Mouse (Mus musculus): ENCODE data around the gene Iqcc. TPM values are rescaled to one million over a fixed set of nuclear protein-coding genes. Genes with fewer than 3 reads are reported as not detected.

Iqcc gene
- total RNA-seq, 2 experiments from 2014 or later, result 15.0 to 26.0 TPM

DNA sequence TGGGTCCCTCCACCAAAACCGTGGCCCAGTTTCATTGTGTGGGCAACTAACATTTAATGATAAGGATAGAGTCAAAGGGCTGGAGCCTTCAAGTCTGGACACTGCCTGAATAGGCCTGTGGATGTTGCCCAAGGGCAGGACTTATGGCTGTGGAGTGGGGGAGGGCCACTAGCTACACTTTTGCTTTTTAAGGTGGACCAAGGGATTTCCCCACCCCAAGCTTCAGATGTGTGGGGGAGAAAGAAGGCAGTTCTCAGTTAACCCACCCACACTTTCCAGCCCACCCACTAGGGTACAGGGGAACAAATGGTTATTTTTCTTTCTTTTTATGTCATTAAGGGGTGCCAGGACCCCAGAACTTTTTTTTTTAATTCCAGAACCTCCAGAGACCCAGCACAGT is 34.5 kb downstream of the Iqcc start:
- ATAC-seq (replicated peaks; ENCODE audit: poor library complexity, severe bottlenecking), result 0 out of 2 replicates have a peak, but pooled peaks have one; percentile 10

GRCm38 (mm10) chr4:129582251-129582650 is 36.6 kb downstream of the Iqcc start:
- ATAC-seq (replicated peaks; ENCODE audit: poor library complexity, severe bottlenecking), result no peak

GRCm38 (mm10) chr4:129580347-129580746 is 38.6 kb downstream of the Iqcc start:
- no peak for ATAC-seq (replicated peaks; ENCODE audit: poor library complexity, severe bottlenecking)

DNA sequence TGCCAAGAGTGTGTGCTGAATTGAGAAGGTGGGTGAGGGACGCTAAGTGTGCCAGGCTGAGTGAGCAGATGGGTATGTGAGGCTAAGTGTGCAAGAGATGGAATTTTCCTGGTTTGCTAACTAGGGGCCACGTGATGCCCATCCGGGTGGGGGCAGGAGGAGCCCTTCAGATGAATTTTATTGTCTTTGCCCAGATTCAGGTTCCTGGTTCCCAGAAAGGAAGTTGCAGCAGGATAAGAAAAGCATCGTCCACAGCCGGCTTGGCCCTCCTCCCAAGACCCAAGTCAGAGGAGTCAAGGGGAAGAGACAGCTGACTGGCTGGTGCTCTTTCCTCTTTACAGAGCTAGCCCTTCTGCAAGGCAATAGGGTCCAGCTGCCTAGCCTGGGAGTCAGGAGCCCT is 40.4 kb downstream of the Iqcc start, which contains the start of gene Fam167b:
TSS of gene Fam167b (minus strand) at position 84 of the 400 bp plus-strand sequence.
- ATAC-seq (replicated peaks; ENCODE audit: poor library complexity, severe bottlenecking), result peak; percentile 18; the same call in 1 of the 2 replicates

DNA sequence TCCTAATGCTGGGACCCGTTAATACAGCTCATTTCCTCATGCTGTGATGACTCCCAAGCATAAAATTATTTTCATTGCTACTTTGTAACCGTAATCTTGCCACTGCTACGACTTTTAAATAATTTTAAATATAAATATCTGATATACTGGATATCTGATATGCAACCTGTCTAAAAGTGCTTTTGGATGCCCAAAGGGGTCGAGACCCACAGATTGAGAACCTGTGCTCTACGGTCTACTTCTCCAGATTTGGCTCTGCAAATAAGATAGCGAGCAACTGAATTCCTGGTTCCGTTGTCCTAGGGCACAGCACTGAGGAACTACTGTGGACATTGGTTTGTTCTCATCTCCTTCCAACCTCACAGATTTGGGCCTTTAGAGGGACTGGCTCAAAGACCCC is 41.2 kb downstream of the Iqcc start:
- no peak for ATAC-seq (replicated peaks; ENCODE audit: poor library complexity, severe bottlenecking)

DNA sequence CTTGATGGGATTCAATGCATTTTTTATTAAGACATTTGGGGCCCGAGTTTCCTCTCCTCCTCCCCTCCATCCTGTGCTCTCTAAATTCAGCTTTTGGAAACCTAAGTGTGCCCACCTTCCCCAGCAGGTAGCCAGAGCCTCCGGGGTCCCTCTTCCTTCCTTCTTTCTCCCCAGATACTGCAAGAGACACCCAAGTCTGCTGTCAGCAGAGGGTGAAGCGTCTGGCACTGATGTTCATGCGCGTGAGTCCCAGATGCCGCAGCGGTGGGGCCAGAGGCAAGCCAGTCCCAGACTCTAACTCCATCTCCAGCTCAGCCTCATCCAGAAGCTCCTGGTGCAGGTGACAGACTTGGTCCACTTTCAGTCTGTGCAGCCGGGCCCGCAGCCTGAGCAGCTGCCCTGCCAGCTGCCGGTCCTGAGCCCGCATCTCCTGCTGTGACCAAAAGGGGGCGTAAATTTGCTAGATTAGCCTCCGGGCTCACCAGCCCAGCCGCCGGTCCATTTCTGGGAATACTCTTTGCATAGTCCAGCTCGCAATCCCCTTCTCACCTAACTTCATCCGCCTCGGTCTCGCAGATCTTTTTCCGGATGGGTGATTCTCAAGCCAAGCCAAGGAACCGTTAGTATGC is 41.9 kb downstream of the Iqcc start:
- peak; percentile 60 for ATAC-seq (replicated peaks; ENCODE audit: poor library complexity, severe bottlenecking)

GRCm38 (mm10) chr4:129575171-129575844 is 43.6 kb downstream of the Iqcc start:
- peak; percentile 77 for ATAC-seq (replicated peaks; ENCODE audit: poor library complexity, severe bottlenecking)

DNA sequence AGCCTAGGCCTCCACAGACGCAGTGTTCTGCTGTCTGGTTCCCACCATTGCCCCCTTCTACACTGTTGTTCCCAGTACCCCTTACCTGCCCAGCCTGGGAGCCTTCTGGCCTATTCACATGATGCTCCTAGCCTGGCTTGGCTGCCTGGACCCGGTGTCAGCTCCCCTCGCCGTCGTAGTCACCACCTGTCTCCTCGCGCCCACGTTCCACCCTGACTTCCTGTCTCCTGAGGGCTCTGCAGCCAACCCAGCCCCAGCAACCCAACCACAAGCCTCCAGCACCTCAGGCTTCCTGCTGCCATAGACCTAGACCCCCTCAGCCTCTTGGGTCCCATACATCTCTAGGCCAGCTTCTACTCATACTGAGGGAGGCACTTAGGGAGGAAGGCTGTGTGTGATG is 45.5 kb downstream of the Iqcc start, which contains the start of gene Lck:
TSS of gene Lck (minus strand) at position 212 of the 400 bp plus-strand sequence.
- ATAC-seq (replicated peaks; ENCODE audit: poor library complexity, severe bottlenecking), result no peak

DNA sequence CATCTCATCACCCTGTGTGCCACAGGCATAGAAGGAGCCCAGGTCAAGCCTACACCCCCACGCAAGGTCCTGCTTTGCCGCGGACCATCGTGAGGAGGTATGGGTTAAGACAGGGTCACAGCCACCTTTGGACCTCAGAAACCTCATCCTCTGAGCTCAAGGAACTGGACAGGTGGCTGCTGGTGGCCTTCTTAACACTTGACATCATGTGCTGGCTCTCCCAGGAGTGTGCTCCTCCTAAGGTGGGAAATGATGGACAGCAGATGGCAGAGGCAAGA is 45.9 kb downstream of the Iqcc start:
- ATAC-seq (replicated peaks; ENCODE audit: poor library complexity, severe bottlenecking), result no peak

GRCm38 (mm10) chr4:129572236-129573092 is 46.4 kb downstream of the Iqcc start:
- ATAC-seq (replicated peaks; ENCODE audit: poor library complexity, severe bottlenecking), result no peak

DNA sequence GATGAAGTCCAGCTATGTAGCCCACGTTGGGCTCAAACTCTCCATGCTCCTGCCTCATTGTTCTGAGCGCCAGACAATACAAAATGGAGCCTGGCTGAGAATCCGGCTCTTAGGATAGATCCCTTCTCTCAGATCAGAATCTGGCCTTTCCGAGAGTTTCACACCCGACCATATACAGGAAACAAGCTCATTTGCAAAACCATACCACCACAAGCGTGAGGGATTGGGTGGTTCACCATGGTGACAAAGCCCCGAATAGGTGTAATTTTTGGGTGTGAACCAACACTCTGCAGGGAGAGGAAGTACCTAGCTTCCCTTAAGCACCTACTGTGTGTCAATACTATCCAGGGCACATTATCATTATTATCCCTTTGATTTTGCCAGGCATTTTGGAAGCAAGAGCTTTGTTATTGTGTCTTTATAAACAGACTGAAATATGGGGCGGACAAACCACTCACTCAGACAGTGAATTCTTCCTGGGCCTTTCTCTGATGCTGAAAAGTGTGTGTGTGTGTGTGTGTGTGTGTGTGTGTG is 47.3 kb downstream of the Iqcc start:
- ATAC-seq (replicated peaks; ENCODE audit: poor library complexity, severe bottlenecking), result no peak

- ATAC-seq (replicated peaks; ENCODE audit: poor library complexity, severe bottlenecking), result no peak
These were observed 48.9 kb downstream of the Iqcc start for GRCm38 (mm10) chr4:129570028-129570427.

- ATAC-seq (replicated peaks; ENCODE audit: poor library complexity, severe bottlenecking), result no peak
These were observed 50.5 kb downstream of the Iqcc start for GRCm38 (mm10) chr4:129568366-129568765.

DNA sequence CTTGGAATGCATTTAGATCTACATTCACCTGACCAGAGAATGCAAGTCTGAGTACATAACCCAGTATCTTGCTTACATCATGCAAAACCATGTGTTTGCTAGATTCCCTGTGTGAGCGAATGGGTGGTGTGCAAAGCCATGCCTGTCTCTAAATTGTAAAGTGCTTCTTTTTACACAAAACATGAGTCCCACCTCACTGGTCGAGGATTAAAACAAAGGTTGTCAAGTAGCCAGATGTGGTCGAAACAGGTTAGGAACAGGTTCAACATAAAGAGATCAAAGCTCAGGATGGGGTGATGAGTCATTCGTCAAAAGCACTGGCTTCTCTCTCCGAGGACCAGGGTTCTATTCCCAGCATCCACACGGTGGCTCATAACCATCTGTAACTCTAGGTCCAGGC is 53.8 kb downstream of the Iqcc start:
- no peak for ATAC-seq (replicated peaks; ENCODE audit: poor library complexity, severe bottlenecking)

Other genes with a start within 250 kb of the Iqcc start
- gene Zbtb8a, start 241.0 kb downstream of the Iqcc start, total RNA-seq (2014; fragmentation: Nextera tagmentation), result 0.30 and 5.4 TPM in 2 replicates
- gene Zbtb8a, start 241.0 kb downstream of the Iqcc start, total RNA-seq (2017), result 6.9 and 7.6 TPM in 2 replicates
- not detected in 2 replicates for gene Zbtb8b, start 178.2 kb downstream of the Iqcc start, total RNA-seq (2014; fragmentation: Nextera tagmentation)
- not detected in 2 replicates for gene Zbtb8b, start 178.2 kb downstream of the Iqcc start, total RNA-seq (2017)
- 14.7 and 32.8 TPM in 2 replicates for gene Bsdc1, start 157.5 kb downstream of the Iqcc start, total RNA-seq (2014; fragmentation: Nextera tagmentation)
- gene Bsdc1, start 157.5 kb downstream of the Iqcc start, total RNA-seq (2017), result 17.9 and 23.1 TPM in 2 replicates
- gene Tssk3, start 128.1 kb downstream of the Iqcc start, total RNA-seq (2014; fragmentation: Nextera tagmentation), result not detected in 2 replicates
- gene Tssk3, start 128.1 kb downstream of the Iqcc start, total RNA-seq (2017), result not detected in 2 replicates
- not detected in 2 replicates for gene Fam229a, start 127.9 kb downstream of the Iqcc start, total RNA-seq (2014; fragmentation: Nextera tagmentation)
- gene Fam229a, start 127.9 kb downstream of the Iqcc start, total RNA-seq (2017), result not detected in 2 replicates
- gene Marcksl1, start 105.5 kb downstream of the Iqcc start, total RNA-seq (2014; fragmentation: Nextera tagmentation), result 27.6 and 45.5 TPM in 2 replicates
- 28.4 and 29.9 TPM in 2 replicates for gene Marcksl1, start 105.5 kb downstream of the Iqcc start, total RNA-seq (2017)
- gene Hdac1, start 76.4 kb downstream of the Iqcc start, total RNA-seq (2014; fragmentation: Nextera tagmentation), result 109 and 142 TPM in 2 replicates
- gene Hdac1, start 76.4 kb downstream of the Iqcc start, total RNA-seq (2017), result 62.6 and 74.9 TPM in 2 replicates
- gene Lck, start 45.5 kb downstream of the Iqcc start, total RNA-seq (2014; fragmentation: Nextera tagmentation), result 0.15 and 5.8 TPM in 2 replicates
- gene Lck, start 45.5 kb downstream of the Iqcc start, total RNA-seq (2017), result 2.5 and 4.8 TPM in 2 replicates
- not detected in 2 replicates for gene Fam167b, start 40.5 kb downstream of the Iqcc start, total RNA-seq (2014; fragmentation: Nextera tagmentation)
- not detected in 2 replicates for gene Fam167b, start 40.5 kb downstream of the Iqcc start, total RNA-seq (2017)
- 335 and 353 TPM in 2 replicates for gene Eif3i, start 18.5 kb downstream of the Iqcc start, total RNA-seq (2014; fragmentation: Nextera tagmentation)
- 257 and 296 TPM in 2 replicates for gene Eif3i, start 18.5 kb downstream of the Iqcc start, total RNA-seq (2017)
- gene Tmem234, start 18.4 kb downstream of the Iqcc start, total RNA-seq (2014; fragmentation: Nextera tagmentation), result 68.9 and 102 TPM in 2 replicates
- 73.9 and 74.9 TPM in 2 replicates for gene Tmem234, start 18.4 kb downstream of the Iqcc start, total RNA-seq (2017)
- gene Dcdc2b, start 4.8 kb downstream of the Iqcc start, total RNA-seq (2014; fragmentation: Nextera tagmentation), result 1.1 and 4.0 TPM in 2 replicates
- gene Dcdc2b, start 4.8 kb downstream of the Iqcc start, total RNA-seq (2017), result not detected in 2 replicates
- 44.7 and 57.5 TPM in 2 replicates for gene Ccdc28b, start 4.8 kb upstream of the Iqcc start, total RNA-seq (2014; fragmentation: Nextera tagmentation)
- 53.4 and 65.8 TPM in 2 replicates for gene Ccdc28b, start 4.8 kb upstream of the Iqcc start, total RNA-seq (2017)
- gene Txlna, start 22.0 kb upstream of the Iqcc start, total RNA-seq (2014; fragmentation: Nextera tagmentation), result 40.9 and 50.2 TPM in 2 replicates
- gene Txlna, start 22.0 kb upstream of the Iqcc start, total RNA-seq (2017), result 106 and 107 TPM in 2 replicates
- gene Kpna6, start 53.7 kb upstream of the Iqcc start, total RNA-seq (2014; fragmentation: Nextera tagmentation), result 41.0 and 61.4 TPM in 2 replicates
- 20.4 and 26.4 TPM in 2 replicates for gene Kpna6, start 53.7 kb upstream of the Iqcc start, total RNA-seq (2017)
- 15.8 and 44.1 TPM in 2 replicates for gene Tmem39b, start 77.7 kb upstream of the Iqcc start, total RNA-seq (2014; fragmentation: Nextera tagmentation)
- gene Tmem39b, start 77.7 kb upstream of the Iqcc start, total RNA-seq (2017), result 6.2 and 12.2 TPM in 2 replicates
- 98.7 and 104 TPM in 2 replicates for gene Khdrbs1, start 123.2 kb upstream of the Iqcc start, total RNA-seq (2014; fragmentation: Nextera tagmentation)
- 82.8 and 84.2 TPM in 2 replicates for gene Khdrbs1, start 123.2 kb upstream of the Iqcc start, total RNA-seq (2017)
- gene Ptp4a2, start 192.1 kb upstream of the Iqcc start, total RNA-seq (2014; fragmentation: Nextera tagmentation), result 277 and 304 TPM in 2 replicates
- gene Ptp4a2, start 192.1 kb upstream of the Iqcc start, total RNA-seq (2017), result 345 and 391 TPM in 2 replicates

Measured in granulocyte monocyte progenitor cell, adult 5-6 weeks (primary cell).